Mouse (Mus musculus) gastrocnemius, adult 2 months (tissue): ENCODE results near the gene Fbxo42. TPM values are rescaled to one million over a fixed set of nuclear protein-coding genes. Genes with fewer than 3 reads are reported as not detected.
A peak's percentile ranks its signal among the peaks of the same experiment; 100 is the strongest.

Experiments
- DNase-seq: peaks from one replicate; pipeline ENCODE4 v3.0.0; 2022
- H3K27ac ChIP-seq: fragments of 200-600 bp; 2 replicates; pipeline ENCODE4 v1.8.1; 2022; ENCODE audit warnings: mild to moderate bottlenecking
- H3K4me3 ChIP-seq: fragments of 200-600 bp; 2 replicates; pipeline ENCODE4 v1.8.1; 2022; ENCODE audit warnings: mild to moderate bottlenecking, moderate library complexity
- CTCF ChIP-seq: fragments of 200-600 bp; IDR thresholded peaks from 2 replicates; pipeline ENCODE4 v1.8.1; 2022; ENCODE audit warnings: antibody characterized with exemption, mild to moderate bottlenecking, moderate library complexity
- intact Hi-C: fragments of 180-260 bp; cut with DNase I; formaldehyde crosslinking; loops from one replicate; pipeline ENCODE4 v1.15.1; 2025
- total RNA-seq, 2 experiments: library from RNA; stranded (reverse); gene quantifications; 2 replicates each; pipeline ENCODE4 v1.2.3; 2021

Gene Fbxo42
- total RNA-seq, 2 experiments from 2014 or later: 10.8 to 10.9 TPM

DNA sequence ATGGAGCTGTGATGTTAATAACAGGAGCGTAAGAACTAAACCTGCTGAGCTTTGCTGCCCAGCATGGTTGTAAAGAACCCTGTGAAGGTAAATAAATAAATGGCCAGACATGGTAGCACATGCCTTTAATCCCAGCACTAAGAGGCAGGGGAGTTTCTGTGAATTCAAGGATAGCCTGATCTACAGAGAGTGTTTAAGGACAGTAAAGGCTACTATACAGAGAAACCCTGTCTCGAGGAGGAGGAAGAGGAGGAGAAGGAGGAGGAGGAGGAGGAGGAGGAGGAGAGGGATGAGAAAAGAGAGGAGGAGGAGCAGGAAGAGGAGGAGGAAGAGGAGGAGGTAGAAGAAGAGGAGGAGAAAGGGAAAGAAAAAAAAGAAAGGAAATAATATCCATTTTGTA is 65.6 kb downstream of the Fbxo42 start:
- Histone ChIP-seq H3K27ac (peak overlapping the region; percentile 77), H3K4me3 (peak overlapping the region; percentile 81)
- TF ChIP-seq CTCF: no peak
- DNase-seq: no peak
- intact Hi-C loops: loop anchor here (5.0 kb wide), 1 partner anchor 66 kb away; the partner anchor contains the start of gene Fbxo42

DNA sequence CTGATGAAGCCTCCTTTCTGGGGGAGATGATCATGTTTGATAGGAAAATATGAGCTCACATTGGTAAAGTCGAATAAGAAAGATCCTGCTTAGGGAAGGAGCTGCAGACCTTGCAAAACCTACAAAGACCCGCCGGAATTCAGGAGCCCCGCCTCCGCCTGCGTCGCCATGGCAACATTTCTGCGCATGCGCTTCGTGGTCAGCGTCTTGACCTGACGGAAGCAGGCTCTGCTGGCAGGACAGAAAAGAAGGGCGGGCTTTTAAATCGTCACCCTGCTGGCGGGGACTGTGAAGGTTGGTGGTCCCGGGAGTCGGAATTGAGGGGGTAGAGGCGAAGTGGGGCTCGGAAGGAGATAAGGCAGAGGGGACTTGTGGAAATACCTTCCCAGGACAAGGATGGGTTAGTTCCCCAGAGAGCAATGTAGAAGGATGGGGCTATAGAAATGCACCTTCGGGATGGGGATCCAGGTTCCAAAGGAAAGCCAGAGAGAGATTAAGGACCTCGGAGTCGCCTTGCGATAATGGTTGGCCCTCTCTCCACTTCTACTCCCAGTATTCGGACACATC is 66.1 kb downstream of the Fbxo42 start, which contains the start of gene Rsg1:
TSS of gene Rsg1 (plus strand) at position 187 of the 567 bp plus-strand sequence.
- 0 out of 2 replicates have a peak, but pooled peaks have one; percentile 1 for TF ChIP-seq CTCF

DNA sequence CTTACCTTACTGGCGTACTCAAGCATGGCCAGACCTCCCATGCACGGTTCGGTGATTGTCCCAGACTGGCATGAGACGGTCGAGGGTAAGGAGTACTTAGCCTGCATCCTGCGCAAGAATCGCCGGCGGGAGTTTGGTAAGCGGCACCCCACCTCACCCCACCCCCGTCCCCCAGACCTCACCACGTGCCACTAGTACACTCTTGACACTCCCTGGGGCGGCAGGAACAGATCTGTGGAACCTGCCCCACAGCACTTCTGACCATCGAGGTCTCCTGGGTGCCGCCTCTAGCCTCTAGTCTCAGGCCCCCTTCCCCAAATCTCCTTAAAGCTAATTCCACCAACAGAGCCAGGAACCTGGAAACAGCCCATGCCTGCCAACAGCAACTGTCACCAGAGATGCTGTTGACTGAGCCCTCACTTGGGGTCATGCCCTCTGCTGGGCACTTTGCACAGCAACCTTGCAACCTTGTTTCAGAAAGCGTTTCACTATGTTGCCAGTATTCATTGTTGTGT is 66.7 kb downstream of the Fbxo42 start:
- intact Hi-C loops: loop anchor here (5.0 kb wide), 1 partner anchor 67 kb away; the partner anchor contains the start of gene Fbxo42
- peak; percentile 42 for DNase-seq
- Histone ChIP-seq H3K4me3 (peak overlapping the region; percentile 81), H3K27ac (peak overlapping the region; percentile 77)
- TF ChIP-seq CTCF: peak; percentile 44

More for the DNA sequence above, 66.1 kb downstream of the Fbxo42 start, which contains the start of gene Rsg1:
- intact Hi-C loops: loop anchor here (5.0 kb wide), 1 partner anchor 67 kb away; the partner anchor contains the start of gene Fbxo42
- Histone ChIP-seq H3K4me3 (peak within 1 kb of the TSS; percentile 81), H3K27ac (peak within 1 kb of the TSS; percentile 77)
- peak; percentile 95 for DNase-seq

DNA sequence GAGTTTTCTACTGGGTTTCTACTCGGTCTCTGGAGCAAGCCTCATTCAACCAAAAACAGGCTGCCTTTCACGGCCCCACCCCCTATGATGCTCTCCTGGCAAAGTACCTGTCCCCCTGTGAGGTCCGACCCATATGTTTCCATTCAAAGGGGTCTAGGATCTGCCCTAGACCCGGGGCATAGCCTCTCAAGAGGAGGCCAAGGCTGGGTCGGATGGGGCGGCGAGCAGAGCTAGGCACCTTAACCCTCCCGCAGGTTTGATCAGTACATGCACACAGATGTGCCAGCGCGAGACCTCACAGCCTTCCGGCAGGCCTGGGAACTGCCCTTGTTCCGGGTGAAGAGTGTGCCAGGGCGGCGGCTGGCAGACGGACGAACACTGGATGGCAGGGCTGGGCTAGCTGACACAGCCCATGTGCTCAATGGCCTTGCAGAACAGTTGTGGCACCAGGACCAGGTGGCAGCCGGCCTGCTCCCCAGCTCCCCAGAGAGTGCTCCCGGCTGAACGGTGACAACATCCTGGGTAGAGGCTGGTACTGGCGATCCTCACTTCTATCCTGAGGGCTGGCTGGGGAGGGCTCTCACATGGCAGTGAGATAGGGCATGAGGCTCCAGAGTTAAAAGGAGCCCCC is 72.0 kb downstream of the Fbxo42 start:
- no peak overlapping the region for H3K27ac ChIP-seq
- peak; percentile 44 for DNase-seq
- intact Hi-C loops: no loop called here
- TF ChIP-seq CTCF: no peak
- H3K4me3 ChIP-seq: no peak overlapping the region

DNA sequence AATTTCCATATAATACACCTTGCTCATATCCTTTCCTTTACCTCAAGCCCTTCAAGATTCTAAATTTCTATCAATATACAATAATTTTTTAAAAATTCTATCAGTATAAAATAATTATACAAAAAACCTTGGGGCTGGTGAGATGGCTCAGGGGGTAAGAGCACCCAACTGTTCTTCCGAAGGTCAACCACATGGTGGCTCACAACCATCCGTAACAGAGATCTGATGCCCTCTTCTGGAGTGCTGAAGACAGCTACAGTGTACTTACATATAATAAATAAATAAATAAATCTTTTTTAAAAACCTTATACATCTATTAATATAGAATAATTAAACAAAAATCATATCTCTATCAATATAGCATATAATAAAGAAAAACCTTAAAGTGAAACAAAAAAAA is 74.1 kb downstream of the Fbxo42 start:
- intact Hi-C loops: no loop called here
- H3K4me3 ChIP-seq: no peak overlapping the region

DNA sequence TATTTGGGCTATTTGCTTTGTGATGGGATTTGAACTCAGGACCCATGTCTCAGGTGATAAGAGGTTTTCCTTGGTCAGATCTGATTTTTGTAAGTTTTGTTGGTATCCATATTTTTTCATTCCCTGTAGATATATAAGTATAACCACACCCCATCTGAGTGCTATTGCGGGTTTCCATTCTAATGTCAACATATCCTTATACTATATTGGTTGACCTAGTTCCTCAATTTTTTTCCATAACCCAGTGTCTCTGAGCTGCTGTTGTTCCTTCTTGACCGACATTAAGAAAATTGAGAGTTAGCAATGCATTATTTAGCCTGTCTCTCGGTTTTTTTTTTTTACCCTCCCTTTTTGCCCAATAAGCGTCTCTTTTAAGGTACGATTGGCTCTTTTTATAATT is 75.0 kb downstream of the Fbxo42 start:
- intact Hi-C loops: no loop called here
- DNase-seq: no peak
- H3K27ac ChIP-seq: no peak overlapping the region
- no peak for TF ChIP-seq CTCF
- no peak overlapping the region for H3K4me3 ChIP-seq

More for the DNA sequence above, 74.1 kb downstream of the Fbxo42 start:
- DNase-seq: no peak
- TF ChIP-seq CTCF: peak; percentile 11; the same call in 1 of the 2 replicates
- H3K27ac ChIP-seq: no peak overlapping the region

DNA sequence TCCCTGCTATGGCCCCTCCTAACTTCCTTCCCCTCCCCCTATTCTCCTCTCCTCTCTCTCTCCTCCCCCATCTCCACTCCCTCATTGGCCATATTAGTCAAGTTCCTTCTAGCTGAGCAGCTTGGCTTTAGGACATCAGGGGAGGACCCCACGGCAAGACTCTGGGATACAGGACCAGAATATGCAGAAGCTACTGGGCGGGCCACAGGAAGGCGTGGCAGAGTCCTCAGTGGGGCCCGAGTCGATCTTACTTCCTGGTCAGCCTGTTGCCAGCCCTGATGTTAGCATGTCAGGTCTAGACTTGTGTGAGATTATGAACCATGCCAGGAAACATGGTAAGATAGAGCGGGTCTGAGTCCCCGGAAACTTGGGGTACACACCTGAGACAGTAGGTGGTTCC is 81.0 kb downstream of the Fbxo42 start:
- no peak for TF ChIP-seq CTCF
- intact Hi-C loops: no loop called here
- Histone ChIP-seq H3K4me3 (no peak overlapping the region), H3K27ac (no peak overlapping the region)
- no peak for DNase-seq

DNA sequence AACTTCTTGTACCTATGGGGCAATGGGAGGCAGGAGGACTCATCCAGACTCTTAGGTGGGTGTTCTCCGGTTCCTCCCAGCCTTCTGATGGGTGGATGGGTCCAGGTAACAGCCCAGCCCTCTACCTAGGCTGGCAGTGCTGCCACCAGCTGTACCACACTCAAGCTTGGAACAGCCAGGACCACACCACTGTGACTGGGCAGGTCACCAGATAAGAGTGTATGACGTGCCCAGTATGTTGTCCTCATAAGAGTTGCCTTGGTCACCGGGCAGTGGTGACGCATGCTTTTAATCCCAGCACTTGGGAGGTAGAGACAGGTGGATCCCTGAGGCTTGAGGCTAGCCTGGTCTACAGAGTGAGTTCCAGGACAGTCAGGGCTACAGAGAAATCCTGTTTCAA is 85.5 kb downstream of the Fbxo42 start:
- no peak overlapping the region for H3K27ac ChIP-seq
- no peak for TF ChIP-seq CTCF
- no peak overlapping the region for H3K4me3 ChIP-seq
- intact Hi-C loops: no loop called here
- no peak for DNase-seq

DNA sequence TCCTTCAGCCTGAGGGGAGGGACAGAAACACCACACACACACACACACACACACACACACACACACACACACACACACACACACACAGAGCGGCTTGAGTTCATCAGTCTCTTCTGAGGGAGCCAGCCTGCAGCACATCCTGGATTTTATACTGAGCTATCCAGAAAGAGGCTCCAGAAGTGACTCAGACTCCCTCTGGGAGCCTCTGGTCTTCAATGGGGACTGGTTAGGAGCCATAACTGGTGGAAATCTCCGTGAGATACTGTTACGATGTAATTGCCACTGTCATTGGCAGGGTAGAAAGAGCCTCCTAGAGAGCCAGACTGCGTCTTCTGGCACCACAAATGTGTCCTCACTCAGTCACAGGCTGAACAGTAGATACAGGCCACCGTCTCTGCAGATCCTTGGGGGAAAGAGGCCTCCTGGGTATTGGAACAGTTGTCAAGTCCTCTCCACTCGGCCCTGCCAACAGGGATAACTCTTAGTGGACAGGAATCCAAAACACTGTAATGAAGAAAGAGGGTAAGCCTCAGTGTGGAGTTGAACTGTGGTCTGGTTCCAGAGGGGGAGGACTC is 87.9 kb downstream of the Fbxo42 start:
- Histone ChIP-seq H3K27ac (no peak overlapping the region), H3K4me3 (no peak overlapping the region)
- DNase-seq: no peak
- TF ChIP-seq CTCF: no peak
- intact Hi-C loops: loop anchor here (1.0 kb wide), 1 partner anchor 29 kb away; no protein-coding TSS in a partner anchor

DNA sequence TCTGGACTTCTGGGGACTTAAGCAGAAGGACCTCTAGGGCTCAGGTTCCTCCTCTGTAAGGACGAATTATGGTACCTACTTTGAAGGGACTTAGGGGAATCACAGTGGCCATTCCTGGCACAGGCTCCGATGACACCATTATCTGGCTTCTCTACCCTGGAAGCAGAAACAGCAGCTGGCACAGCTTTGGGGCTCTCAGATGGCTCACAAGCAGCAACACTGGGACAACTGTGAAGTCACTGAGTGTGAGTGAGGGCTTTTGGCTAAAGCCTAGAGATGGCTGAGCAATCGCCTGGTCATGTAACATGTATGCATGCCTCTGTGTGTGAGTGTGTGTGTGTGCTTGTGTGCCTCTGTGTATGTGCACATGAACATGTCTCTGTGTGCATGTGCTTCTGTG is 89.1 kb downstream of the Fbxo42 start:
- H3K4me3 ChIP-seq: no peak overlapping the region
- intact Hi-C loops: loop anchor here (1.0 kb wide), 1 partner anchor 31 kb away; no protein-coding TSS in a partner anchor
- TF ChIP-seq CTCF: no peak
- DNase-seq: peak; percentile 24
- no peak overlapping the region for H3K27ac ChIP-seq

DNA sequence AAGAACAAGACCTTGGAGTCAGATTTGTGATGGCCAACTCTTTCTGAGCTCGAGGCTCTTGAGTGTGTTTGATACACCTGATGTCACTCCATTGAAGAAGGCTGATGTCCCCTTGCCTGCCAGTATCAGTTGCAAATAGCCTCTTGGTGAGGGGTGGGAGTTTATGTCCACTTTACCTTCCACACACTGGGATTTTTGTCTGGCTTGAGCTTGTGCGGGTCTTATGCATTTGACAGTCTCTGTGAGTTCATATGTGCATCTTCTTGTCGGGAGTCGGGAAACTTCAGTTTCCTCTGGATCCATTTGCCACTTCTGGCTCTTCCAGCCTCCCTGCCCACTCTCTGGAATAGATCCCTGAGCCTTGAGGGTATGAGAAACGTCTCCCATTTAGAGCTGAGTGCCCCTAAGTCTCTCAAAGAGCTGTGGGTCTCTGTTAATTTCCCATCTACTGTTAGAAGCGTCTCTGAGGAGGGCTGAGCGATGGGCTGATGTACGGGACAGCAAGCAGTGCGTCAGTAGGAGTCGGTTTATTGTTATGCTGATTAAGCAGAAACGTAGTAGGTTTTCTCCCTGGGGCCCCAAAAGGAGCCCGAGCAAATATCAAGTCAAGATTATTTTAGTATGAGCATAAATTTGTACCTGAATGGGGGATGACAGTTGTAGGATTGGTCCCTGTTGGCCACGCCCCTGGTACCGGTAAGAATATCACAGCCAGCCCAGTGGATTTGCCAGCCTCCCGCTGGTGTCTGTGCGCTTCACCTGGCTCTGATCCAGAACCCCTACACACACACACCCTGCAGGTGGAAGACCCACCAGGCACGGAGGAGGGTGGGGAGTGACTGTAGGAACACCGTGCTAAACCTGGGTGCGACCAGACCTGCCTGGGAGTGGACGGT is 91.0 kb downstream of the Fbxo42 start:
- DNase-seq: no peak
- peak overlapping the region; percentile 70 for H3K27ac ChIP-seq
- peak overlapping the region; percentile 71 for H3K4me3 ChIP-seq
- intact Hi-C loops: no loop called here
- no peak for TF ChIP-seq CTCF
